Mouse (Mus musculus) MEL (cell line): ENCODE measurements around the gene BC024978.

Experiments used
- CHD1 ChIP-seq: IDR thresholded peaks from 2 replicates; pipeline ENCODE4 v1.6.1; 2012; ENCODE audit warnings: low read depth, mild to moderate bottlenecking, inconsistent platforms, low read length, improper control_type of control experiment
- CHD2 ChIP-seq: IDR thresholded peaks from 2 replicates; pipeline ENCODE4 v1.6.1; 2011; ENCODE audit warnings: low read length, improper control_type of control experiment
- CTCF ChIP-seq, 3 experiments: IDR thresholded peaks in 2 of 3; conservative IDR thresholded peaks in 1 of 3; 2 replicates each; pipeline ENCODE4 v1.5.1; 2011 to 2012; ENCODE audit warnings: low read length in 3 of 3, low read depth in 2 of 3, mild to moderate bottlenecking in 2 of 3, improper control_type of control experiment in 1 of 3, inconsistent platforms in 1 of 3, mixed read lengths in 1 of 3, moderate library complexity in 1 of 3; ENCODE audit not compliant: control insufficient read depth in 1 of 3, insufficient read depth in 1 of 3, poor library complexity in 1 of 3, severe bottlenecking in 1 of 3
- EP300 ChIP-seq, 2 experiments: IDR thresholded peaks; 2 replicates each; pipeline ENCODE4 v1.6.1; 2011; ENCODE audit warnings: improper control_type of control experiment in 2 of 2, low read length in 2 of 2, low read depth in 1 of 2, mild to moderate bottlenecking in 1 of 2
- GABPA ChIP-seq: IDR thresholded peaks from 2 replicates; pipeline ENCODE4 v1.6.1; 2012; ENCODE audit warnings: low read depth, mild to moderate bottlenecking, inconsistent platforms, low read length, improper control_type of control experiment, moderate library complexity
- NELFE ChIP-seq: IDR thresholded peaks from 2 replicates; pipeline ENCODE4 v1.6.1; 2011; ENCODE audit warnings: low read depth, low read length, improper control_type of control experiment
- POLR2A ChIP-seq, 2 experiments: IDR thresholded peaks; 2 replicates each; pipeline ENCODE4 v1.6.1; 2011 to 2012; ENCODE audit warnings: low read length in 2 of 2, mild to moderate bottlenecking in 2 of 2, control low read depth in 1 of 2, improper control_type of control experiment in 1 of 2, low read depth in 1 of 2, moderate library complexity in 1 of 2; ENCODE audit not compliant: control insufficient read depth in 1 of 2, insufficient read depth in 1 of 2, poor library complexity in 1 of 2
- POLR2AphosphoS2 ChIP-seq: IDR thresholded peaks from 2 replicates; pipeline ENCODE4 v1.6.1; 2011; ENCODE audit warnings: low read length, improper control_type of control experiment
- TAL1 ChIP-seq: IDR thresholded peaks from 2 replicates; pipeline ENCODE4 v1.6.1; 2012; ENCODE audit warnings: mild to moderate bottlenecking, inconsistent platforms, low read length, moderate library complexity, mixed read lengths
- TBP ChIP-seq: IDR thresholded peaks from 2 replicates; pipeline ENCODE4 v1.8.0; 2011; ENCODE audit warnings: low read depth, low read length, improper control_type of control experiment
- USF2 ChIP-seq, 2 experiments: IDR thresholded peaks; 2 replicates each; pipeline ENCODE4 v1.6.1; 2011 to 2012; ENCODE audit warnings: improper control_type of control experiment in 2 of 2, low read length in 2 of 2, borderline replicate concordance in 1 of 2, inconsistent platforms in 1 of 2, low read depth in 1 of 2, mild to moderate bottlenecking in 1 of 2; ENCODE audit not compliant: insufficient read depth in 1 of 2
- ZC3H11A ChIP-seq: IDR thresholded peaks from 2 replicates; pipeline ENCODE4 v1.6.1; 2012; ENCODE audit warnings: low read depth, mild to moderate bottlenecking, inconsistent platforms, low read length, improper control_type of control experiment
- ZNF384 ChIP-seq: IDR thresholded peaks from 2 replicates; pipeline ENCODE4 v1.6.1; 2012; ENCODE audit warnings: low read depth, mild to moderate bottlenecking, inconsistent platforms, low read length, improper control_type of control experiment

GRCm38 (mm10) chr7:27159256-27159655, 36.3 kb upstream of the BC024978 start:
- TF ChIP-seq CTCF (IDR thresholded peaks at IDR 0.05 in 2 of 3, conservative IDR thresholded peaks at IDR 0.05 in 1 of 3; ENCODE audit: control insufficient read depth in 1 of 3, insufficient read depth in 1 of 3, low read depth in 2 of 3, low read length in 3 of 3, poor library complexity in 1 of 3, severe bottlenecking in 1 of 3) (no peak), CHD2 (no peak), GABPA (no peak), NELFE (no peak), TAL1 (no peak), ZC3H11A (no peak), EP300 (IDR thresholded peaks at IDR 0.05; ENCODE audit: low read depth in 1 of 2, low read length in 2 of 2) (no peak), POLR2A (IDR thresholded peaks at IDR 0.05; ENCODE audit: control insufficient read depth in 1 of 2, insufficient read depth in 1 of 2, low read depth in 1 of 2, low read length in 2 of 2, poor library complexity in 1 of 2) (no peak), POLR2AphosphoS2 (no peak), ZNF384 (no peak), TBP (no peak), CHD1 (no peak), USF2 (IDR thresholded peaks at IDR 0.05; ENCODE audit: borderline replicate concordance in 1 of 2, insufficient read depth in 1 of 2, low read depth in 1 of 2, low read length in 2 of 2) (no peak)
